Mouse (Mus musculus) myocyte (in vitro differentiated cells): ENCODE measurements around the gene Mb21d2. TPM values are rescaled to one million over a fixed set of nuclear protein-coding genes. Genes with fewer than 3 reads are reported as not detected.

Source experiments
- H3K27me3 ChIP-seq: one replicate; pipeline ENCODE4 v1.6.1; 2011; ENCODE audit not compliant: control insufficient read depth, insufficient read depth, insufficient read length
- H3K36me3 ChIP-seq: one replicate; pipeline ENCODE4 v1.6.1; 2011; ENCODE audit not compliant: control insufficient read depth, insufficient read depth
- H3K4me2 ChIP-seq: one replicate; pipeline ENCODE4 v1.6.1; 2011; ENCODE audit warnings: low read depth, control low read depth
- H3K4me3 ChIP-seq: one replicate; pipeline ENCODE4 v1.5.1; 2011; ENCODE audit warnings: mild to moderate bottlenecking, control low read depth, moderate library complexity
- H3K79me2 ChIP-seq: one replicate; pipeline ENCODE4 v1.6.1; 2011; ENCODE audit not compliant: control insufficient read depth, insufficient read depth
- H3ac ChIP-seq: one replicate; pipeline ENCODE4 v1.6.1; 2011; ENCODE audit not compliant: control insufficient read depth, insufficient read length
- CEBPB ChIP-seq: IDR thresholded peaks from 2 replicates; pipeline ENCODE4 v1.6.1; 2011; ENCODE audit warnings: mild to moderate bottlenecking, moderate library complexity; ENCODE audit not compliant: poor library complexity, insufficient read depth, severe bottlenecking
- E2F4 ChIP-seq: IDR thresholded peaks from one replicate; pipeline ENCODE4 v1.6.1; 2011; ENCODE audit warnings: mild to moderate bottlenecking, control low read depth, moderate library complexity; ENCODE audit not compliant: insufficient read depth
- MAX ChIP-seq: IDR thresholded peaks from one replicate; pipeline ENCODE4 v1.6.1; 2011; ENCODE audit warnings: low read depth, mild to moderate bottlenecking, control low read depth
- MYOD1 ChIP-seq, 3 experiments: IDR thresholded peaks; one replicate each; pipeline ENCODE4 v1.6.1; 2011; ENCODE audit warnings: control low read depth in 2 of 3, low read depth in 2 of 3, mild to moderate bottlenecking in 2 of 3, moderate library complexity in 1 of 3; ENCODE audit not compliant: insufficient read length in 2 of 3, control insufficient read depth in 1 of 3
- MYOG ChIP-seq, 3 experiments: IDR thresholded peaks; one replicate each; pipeline ENCODE4 v1.6.1; 2011; ENCODE audit warnings: control low read depth in 2 of 3, low read depth in 2 of 3, mild to moderate bottlenecking in 2 of 3; ENCODE audit not compliant: insufficient read length in 2 of 3, control insufficient read depth in 1 of 3, insufficient read depth in 1 of 3
- POLR2A ChIP-seq: IDR thresholded peaks from one replicate; pipeline ENCODE4 v1.6.1; 2011; ENCODE audit warnings: low read depth, mild to moderate bottlenecking, control low read depth, moderate library complexity; ENCODE audit not compliant: insufficient read length
- POLR2AphosphoS2 ChIP-seq: IDR thresholded peaks from one replicate; pipeline ENCODE4 v1.6.1; 2011; ENCODE audit warnings: low read depth, control low read depth; ENCODE audit not compliant: insufficient read length
- REST ChIP-seq: IDR thresholded peaks from one replicate; pipeline ENCODE4 v1.6.1; 2011; ENCODE audit warnings: mild to moderate bottlenecking, control low read depth, moderate library complexity; ENCODE audit not compliant: insufficient read depth, insufficient read length
- SRF ChIP-seq: IDR thresholded peaks from one replicate; pipeline ENCODE4 v1.6.1; 2011; ENCODE audit warnings: low read depth; ENCODE audit not compliant: control insufficient read depth, insufficient read length
- TCF12 ChIP-seq: IDR thresholded peaks from one replicate; pipeline ENCODE4 v1.6.1; 2011; ENCODE audit warnings: mild to moderate bottlenecking, control low read depth; ENCODE audit not compliant: poor library complexity, insufficient read depth, severe bottlenecking
- TCF3 ChIP-seq: IDR thresholded peaks from one replicate; pipeline ENCODE4 v1.6.1; 2011; ENCODE audit warnings: low read depth, control low read depth; ENCODE audit not compliant: insufficient read length
- USF1 ChIP-seq: IDR thresholded peaks from one replicate; pipeline ENCODE4 v1.6.1; 2011; ENCODE audit warnings: low read depth, mild to moderate bottlenecking, control low read depth, moderate library complexity
- polyA plus RNA-seq: library from polyadenylated mRNA; unstranded; fragments of >200 nt; fragmentation: generic; extraction: Trizol; gene quantifications from one replicate; pipeline ENCODE4 v1.2.1, GENCODE M21; 2012; ENCODE audit warnings: missing spikeins

Mb21d2 gene
- 6.0 TPM for polyA plus RNA-seq

DNA sequence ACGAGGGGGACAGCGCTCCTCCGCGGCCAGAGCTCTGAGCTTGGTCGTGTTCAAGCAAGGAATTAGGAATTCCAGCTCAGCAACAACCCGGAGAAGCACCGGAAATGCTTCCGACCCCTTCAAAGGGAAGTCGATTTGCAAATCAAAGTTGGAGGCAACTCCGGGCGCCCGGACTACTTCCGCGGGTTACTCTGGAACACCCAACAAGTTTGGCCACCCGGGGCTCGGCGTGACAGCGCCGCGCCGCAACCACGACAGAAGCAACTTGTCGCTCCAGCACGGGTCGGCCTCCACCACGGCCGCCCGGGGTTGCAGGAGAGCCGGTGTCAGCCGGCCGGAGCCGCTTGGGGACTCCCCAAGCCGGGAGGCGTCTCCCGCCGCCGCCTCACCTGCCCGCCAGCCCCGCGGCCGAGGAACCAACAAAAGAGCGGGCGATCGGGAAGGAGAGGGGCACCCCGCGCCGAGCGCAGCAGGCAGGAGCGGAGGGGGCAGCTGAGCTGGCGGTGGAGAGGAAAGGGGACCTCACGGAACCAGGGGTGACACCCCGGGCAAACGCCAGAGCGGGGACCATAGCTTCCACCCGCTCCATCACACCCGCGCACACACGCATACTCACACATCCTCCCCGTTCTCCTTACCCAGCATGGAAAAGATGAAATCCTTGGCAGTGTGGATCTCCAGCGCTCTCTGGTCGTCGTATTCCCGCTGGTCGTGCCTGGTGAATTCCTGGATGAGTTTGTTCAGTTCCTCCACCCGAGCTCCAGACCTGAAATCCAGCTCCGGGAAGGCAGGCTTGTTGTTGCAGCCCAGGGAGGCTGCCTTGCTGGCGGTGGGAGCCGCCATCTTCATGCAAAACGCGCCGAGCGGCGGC, at the start of gene Mb21d2:
Gene Mb21d2, minus strand, starts transcription at position 859 of the 871 bp plus-strand sequence.
- H3K79me2 ChIP-seq = peaks cover 12% of the 10 kb centered on the region
- peak within 1 kb of the TSS; percentile 71 for H3K4me2 ChIP-seq
- peak within 1 kb of the TSS; percentile 67 for H3K4me3 ChIP-seq
- H3K27me3 ChIP-seq = no peaks in the 10 kb centered on the region
- TF ChIP-seq E2F4 (no peak), POLR2A (peak; percentile 31)
- no peaks in the 10 kb centered on the region for H3K36me3 ChIP-seq
- H3ac ChIP-seq = peak within 1 kb of the TSS; percentile 34

DNA sequence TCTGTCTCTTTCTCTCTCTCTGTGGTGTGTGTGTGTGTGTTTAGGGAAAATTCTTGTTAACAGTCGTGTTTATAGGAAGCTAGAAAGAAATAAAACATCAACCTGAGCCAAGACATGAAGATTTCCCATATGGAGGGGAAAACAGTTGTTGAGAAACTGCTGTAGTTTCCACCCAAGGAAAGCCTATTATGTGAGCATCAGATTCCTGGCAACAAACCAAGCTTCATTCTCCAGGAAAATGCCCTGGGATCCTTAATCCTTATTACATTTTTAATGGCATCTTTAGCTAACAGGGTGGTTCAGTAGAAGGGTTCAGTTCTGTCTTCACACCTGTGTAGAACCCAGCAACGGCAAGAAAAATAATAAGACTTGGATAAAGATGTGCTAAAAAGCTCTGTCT, 36.8 kb upstream of the Mb21d2 start:
- Histone ChIP-seq H3K4me3 (no peak overlapping the region), H3K4me2 (no peak overlapping the region), H3K79me2 (no peaks in the 10 kb centered on the region), H3K27me3 (no peaks in the 10 kb centered on the region), H3K36me3 (no peaks in the 10 kb centered on the region), H3ac (no peak overlapping the region)
- TF ChIP-seq MAX (no peak), MYOG (IDR thresholded peaks at IDR 0.05; ENCODE audit: control insufficient read depth in 1 of 3, insufficient read depth in 1 of 3, insufficient read length in 2 of 3, low read depth in 2 of 3) (no peak), REST (no peak), E2F4 (no peak), POLR2AphosphoS2 (no peak), TCF12 (no peak), SRF (no peak)

DNA sequence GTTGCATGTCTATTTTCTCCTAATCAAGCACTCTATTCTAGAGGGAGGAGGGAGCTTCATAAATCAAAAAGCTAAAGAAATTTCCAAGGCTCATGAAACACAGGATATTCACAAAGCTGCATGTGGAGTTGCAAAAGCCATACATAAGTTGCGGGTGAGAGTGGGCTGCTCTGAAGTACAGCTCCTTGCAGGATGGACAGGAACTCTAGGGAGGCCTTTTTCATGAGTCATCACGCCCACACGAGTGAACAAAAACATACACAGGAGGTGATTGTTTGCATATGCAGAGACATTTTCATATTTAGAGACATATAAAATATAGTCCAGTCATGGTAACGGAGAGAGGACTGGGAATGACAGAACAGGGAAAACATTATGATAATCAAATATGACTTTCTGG, 34.6 kb upstream of the Mb21d2 start:
- TF ChIP-seq MYOG (IDR thresholded peaks at IDR 0.05; ENCODE audit: control insufficient read depth in 1 of 3, insufficient read depth in 1 of 3, insufficient read length in 2 of 3, low read depth in 2 of 3) (no peak), TCF3 (no peak), USF1 (no peak), MYOD1 (IDR thresholded peaks at IDR 0.05; ENCODE audit: control insufficient read depth in 1 of 3, insufficient read length in 2 of 3, low read depth in 2 of 3) (no peak), SRF (no peak), CEBPB (no peak), TCF12 (no peak), MAX (no peak), POLR2A (no peak), POLR2AphosphoS2 (no peak), REST (no peak), E2F4 (no peak)
- H3K36me3 ChIP-seq = no peaks in the 10 kb centered on the region
- H3K79me2 ChIP-seq = no peaks in the 10 kb centered on the region
- no peak overlapping the region for H3K4me3 ChIP-seq
- H3K27me3 ChIP-seq = no peaks in the 10 kb centered on the region
- H3ac ChIP-seq = no peak overlapping the region
- H3K4me2 ChIP-seq = peak overlapping the region; percentile 76

DNA sequence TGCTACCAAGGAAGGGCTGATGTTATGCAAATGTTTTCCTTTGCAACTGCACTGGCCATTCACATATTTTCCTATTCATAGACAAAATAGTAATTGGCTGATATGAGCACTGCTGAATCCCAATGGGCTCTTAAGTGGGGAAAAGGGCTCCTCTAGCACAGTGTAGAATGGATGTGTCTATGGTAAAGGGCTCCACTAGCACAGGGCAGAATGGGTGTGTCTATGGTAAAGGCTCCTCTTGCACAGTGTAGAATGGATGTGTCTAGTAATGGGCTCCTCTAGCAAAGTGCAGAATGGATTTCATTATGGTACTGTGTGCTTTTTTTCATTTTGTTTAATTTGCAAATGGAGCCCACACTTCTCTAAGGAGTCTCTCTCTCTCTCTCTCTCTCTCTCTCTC, 33.5 kb upstream of the Mb21d2 start:
- Histone ChIP-seq H3K4me3 (no peak overlapping the region), H3K4me2 (no peak overlapping the region), H3K79me2 (no peaks in the 10 kb centered on the region), H3ac (no peak overlapping the region), H3K36me3 (no peaks in the 10 kb centered on the region), H3K27me3 (no peaks in the 10 kb centered on the region)
- TF ChIP-seq POLR2AphosphoS2 = no peak
- TF ChIP-seq TCF3 = no peak

DNA sequence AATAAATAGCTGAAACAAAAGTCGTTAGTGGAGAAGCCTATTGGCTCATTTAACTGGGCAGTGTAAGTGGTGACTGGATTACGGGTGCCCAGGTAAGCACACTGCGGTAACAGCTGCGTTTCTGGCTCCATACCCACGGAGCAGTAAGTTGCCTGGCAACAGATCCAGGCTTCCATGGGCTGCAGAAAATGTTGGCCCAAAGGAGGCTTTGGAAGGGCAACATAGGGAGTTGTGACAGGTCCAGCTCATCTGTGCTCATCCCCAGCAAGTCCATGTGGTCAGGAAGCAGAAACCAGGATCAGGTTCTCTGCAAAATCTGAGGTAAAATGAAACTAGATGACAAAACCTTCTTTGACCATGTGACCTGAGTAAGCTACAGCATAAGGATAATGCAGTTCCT, 20.3 kb upstream of the Mb21d2 start:
- H3K4me2 ChIP-seq = no peak overlapping the region
- no peaks in the 10 kb centered on the region for H3K79me2 ChIP-seq
- no peaks in the 10 kb centered on the region for H3K27me3 ChIP-seq
- H3K4me3 ChIP-seq = no peak overlapping the region
- H3ac ChIP-seq = no peak overlapping the region
- TF ChIP-seq CEBPB = no peak
- H3K36me3 ChIP-seq = no peaks in the 10 kb centered on the region

DNA sequence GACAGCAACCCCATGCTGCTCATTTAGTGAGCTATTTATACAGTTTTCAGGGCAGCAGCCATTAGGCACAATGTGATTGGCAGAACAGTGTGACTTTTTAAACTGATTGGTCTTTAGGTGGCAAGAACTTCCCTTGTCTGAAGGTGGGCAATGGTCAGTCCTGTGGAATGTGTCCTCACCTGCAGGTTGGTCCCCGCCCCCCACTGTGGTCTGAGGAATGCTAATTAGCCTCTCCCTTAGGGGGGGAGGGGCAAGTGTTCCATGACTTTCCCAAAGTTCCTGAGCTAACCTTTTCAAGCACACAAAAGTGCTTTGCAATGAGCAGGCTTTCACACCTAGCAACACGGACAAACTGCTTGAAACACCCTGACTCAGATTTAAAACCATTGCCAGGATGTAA, 13.8 kb upstream of the Mb21d2 start:
- Histone ChIP-seq H3K27me3 (no peaks in the 10 kb centered on the region), H3K4me2 (no peak overlapping the region), H3ac (no peak overlapping the region), H3K79me2 (no peaks in the 10 kb centered on the region), H3K4me3 (no peak overlapping the region), H3K36me3 (no peaks in the 10 kb centered on the region)
- no peak for TF ChIP-seq SRF
- no peak for TF ChIP-seq E2F4
- TF ChIP-seq POLR2A = no peak
- no peak for TF ChIP-seq CEBPB
- TF ChIP-seq MYOG (IDR thresholded peaks at IDR 0.05; ENCODE audit: control insufficient read depth in 1 of 3, insufficient read depth in 1 of 3, insufficient read length in 2 of 3, low read depth in 2 of 3) = no peak
- no peak for TF ChIP-seq USF1
- no peak for TF ChIP-seq TCF12
- TF ChIP-seq MAX = no peak
- TF ChIP-seq POLR2AphosphoS2 = no peak
- no peak for TF ChIP-seq MYOD1 (IDR thresholded peaks at IDR 0.05; ENCODE audit: control insufficient read depth in 1 of 3, insufficient read length in 2 of 3, low read depth in 2 of 3)
- no peak for TF ChIP-seq REST
- TF ChIP-seq TCF3 = no peak
